Mouse (Mus musculus) NIH3T3 (cell line): Measurements from ENCODE around the gene AU040320.

Source experiments
- DNase-seq: peaks from one replicate; pipeline ENCODE4 v3.0.0-alpha.2; 2012; ENCODE audit warnings: low read depth

Gene AU040320

GRCm38 (mm10) chr4:126753268-126754230, at the start of gene AU040320, which contains the start of gene Ncdn:
TSS of gene AU040320 (plus strand) at chr4:126753544.
TSS of gene Ncdn (minus strand) at chr4:126753438.
- peak; percentile 98 for DNase-seq

- DNase-seq: no peak
Measured at GRCm38 (mm10) chr4:126706630-126707438, 46.5 kb upstream of the AU040320 start.

GRCm38 (mm10) chr4:126707439-126707826, 45.9 kb upstream of the AU040320 start:
- DNase-seq: no peak

- DNase-seq: no peak
Measured at GRCm38 (mm10) chr4:126732111-126732510, 21.2 kb upstream of the AU040320 start.

GRCm38 (mm10) chr4:126732531-126733380, 20.6 kb upstream of the AU040320 start:
- DNase-seq: peak; percentile 23

GRCm38 (mm10) chr4:126734001-126734603, 19.2 kb upstream of the AU040320 start:
- DNase-seq: no peak

- DNase-seq: no peak
Measured at GRCm38 (mm10) chr4:126734700-126735381, 18.5 kb upstream of the AU040320 start.

GRCm38 (mm10) chr4:126735382-126736000, 17.9 kb upstream of the AU040320 start:
- no peak for DNase-seq

- no peak for DNase-seq
Measured at GRCm38 (mm10) chr4:126736001-126736414, 17.3 kb upstream of the AU040320 start, which contains the start of gene Tfap2e. TSS of gene Tfap2e (minus strand) at chr4:126736240.

GRCm38 (mm10) chr4:126739966-126740676, 13.2 kb upstream of the AU040320 start:
- peak; percentile 73 for DNase-seq

GRCm38 (mm10) chr4:126741448-126741847, 11.9 kb upstream of the AU040320 start:
- DNase-seq: peak; percentile 90

GRCm38 (mm10) chr4:126742976-126743375, 10.4 kb upstream of the AU040320 start:
- no peak for DNase-seq

- DNase-seq: no peak
Measured at GRCm38 (mm10) chr4:126743713-126744112, 9.6 kb upstream of the AU040320 start.

GRCm38 (mm10) chr4:126744831-126745230, 8.5 kb upstream of the AU040320 start:
- no peak for DNase-seq

GRCm38 (mm10) chr4:126745506-126746193, 7.7 kb upstream of the AU040320 start:
- peak; percentile 78 for DNase-seq

GRCm38 (mm10) chr4:126746194-126746840, 7.0 kb upstream of the AU040320 start:
- no peak for DNase-seq

- no peak for DNase-seq
Measured at GRCm38 (mm10) chr4:126748381-126748780, 5.0 kb upstream of the AU040320 start.

- DNase-seq: no peak
Measured at GRCm38 (mm10) chr4:126749553-126749952, 3.8 kb upstream of the AU040320 start.
